Mouse (Mus musculus): Measurements from ENCODE around the gene Aplp2. TPM values are rescaled to one million over a fixed set of nuclear protein-coding genes. Genes with fewer than 3 reads are reported as not detected.
A peak's percentile ranks its signal among the peaks of the same experiment; 100 is the strongest.

The Aplp2 gene
- polyA plus RNA-seq, 1 experiment from 2014 or later, result 412 TPM

GRCm38 (mm10) chr9:31196742-31197141 is 14.9 kb downstream of the Aplp2 start:
- Histone ChIP-seq H3K4me1 (replicated peaks) (0 out of 2 replicates have a peak, but pooled peaks cover 2% of the 10 kb centered on the region), H3K4me2 (no peak overlapping the region), H3K4me3 (no peak overlapping the region), H3K27me3 (no peaks in the 10 kb centered on the region), H3K9ac (no peak overlapping the region), H3K36me3 (no peaks in the 10 kb centered on the region), H3K27ac (replicated peaks) (no peak overlapping the region), H3K9me3 (no peaks in the 10 kb centered on the region)
- ATAC-seq (ENCODE audit: low FRiP score, low read depth), result no peak

- no peak for ATAC-seq (ENCODE audit: low FRiP score, low read depth)
- no peak overlapping the region for H3K4me2 ChIP-seq
- no peaks in the 10 kb centered on the region for H3K36me3 ChIP-seq
- no peaks in the 10 kb centered on the region for H3K9me3 ChIP-seq
- H3K4me1 ChIP-seq (replicated peaks), result 0 out of 2 replicates have a peak, but pooled peaks cover 5% of the 10 kb centered on the region
- 89% methylated on average over 1 of the region's 1 CpGs for WGBS
- no peak overlapping the region for H3K9ac ChIP-seq
- H3K4me3 ChIP-seq, result no peak overlapping the region
- no peak overlapping the region for H3K27ac ChIP-seq (replicated peaks)
- no peaks in the 10 kb centered on the region for H3K27me3 ChIP-seq
Measured at GRCm38 (mm10) chr9:31195573-31195972, 16.0 kb downstream of the Aplp2 start.

GRCm38 (mm10) chr9:31192378-31192777 is 19.2 kb downstream of the Aplp2 start:
- Histone ChIP-seq H3K4me1 (replicated peaks) (peaks cover 8% of the 10 kb centered on the region; the same call in 1 of the 2 replicates), H3K9me3 (no peaks in the 10 kb centered on the region), H3K36me3 (no peaks in the 10 kb centered on the region), H3K4me3 (no peak overlapping the region), H3K9ac (no peak overlapping the region), H3K4me2 (no peak overlapping the region), H3K27me3 (no peaks in the 10 kb centered on the region), H3K27ac (replicated peaks) (no peak overlapping the region)
- WGBS, result 89% methylated on average over 7 of the region's 7 CpGs
- no peak for ATAC-seq (ENCODE audit: low FRiP score, low read depth)

GRCm38 (mm10) chr9:31191543-31191942 is 20.1 kb downstream of the Aplp2 start:
- no peak overlapping the region for H3K27ac ChIP-seq (replicated peaks)
- ATAC-seq (ENCODE audit: low FRiP score, low read depth), result no peak
- no peaks in the 10 kb centered on the region for H3K9me3 ChIP-seq
- WGBS, result 79% methylated on average over 7 of the region's 7 CpGs
- H3K9ac ChIP-seq, result no peak overlapping the region
- H3K4me2 ChIP-seq, result no peak overlapping the region
- H3K27me3 ChIP-seq, result no peaks in the 10 kb centered on the region
- no peaks in the 10 kb centered on the region for H3K36me3 ChIP-seq
- H3K4me1 ChIP-seq (replicated peaks), result peaks cover 8% of the 10 kb centered on the region; the same call in 1 of the 2 replicates
- no peak overlapping the region for H3K4me3 ChIP-seq

GRCm38 (mm10) chr9:31189194-31189593 is 22.4 kb downstream of the Aplp2 start:
- Histone ChIP-seq H3K27me3 (no peaks in the 10 kb centered on the region), H3K4me1 (replicated peaks) (peaks cover 8% of the 10 kb centered on the region; the same call in 1 of the 2 replicates), H3K4me2 (no peak overlapping the region), H3K36me3 (no peaks in the 10 kb centered on the region), H3K9me3 (no peaks in the 10 kb centered on the region), H3K9ac (no peak overlapping the region), H3K27ac (replicated peaks) (no peak overlapping the region), H3K4me3 (no peak overlapping the region)
- 84% methylated on average over 2 of the region's 2 CpGs for WGBS
- no peak for ATAC-seq (ENCODE audit: low FRiP score, low read depth)

GRCm38 (mm10) chr9:31184439-31184838 is 27.2 kb downstream of the Aplp2 start:
- no peak overlapping the region for H3K27ac ChIP-seq (replicated peaks)
- H3K27me3 ChIP-seq, result no peaks in the 10 kb centered on the region
- H3K4me2 ChIP-seq, result no peak overlapping the region
- no peak overlapping the region for H3K9ac ChIP-seq
- H3K4me3 ChIP-seq, result no peak overlapping the region
- no peak for ATAC-seq (ENCODE audit: low FRiP score, low read depth)
- no peaks in the 10 kb centered on the region for H3K36me3 ChIP-seq
- H3K9me3 ChIP-seq, result no peaks in the 10 kb centered on the region
- WGBS, result 94% methylated on average over 5 of the region's 5 CpGs
- peaks cover 15% of the 10 kb centered on the region for H3K4me1 ChIP-seq (replicated peaks)

- no peak for ATAC-seq (ENCODE audit: low FRiP score, low read depth)
- no peaks in the 10 kb centered on the region for H3K9me3 ChIP-seq
- no peak overlapping the region for H3K27ac ChIP-seq (replicated peaks)
- H3K4me1 ChIP-seq (replicated peaks), result peaks cover 14% of the 10 kb centered on the region
- no peak overlapping the region for H3K9ac ChIP-seq
- H3K4me3 ChIP-seq, result no peak overlapping the region
- H3K27me3 ChIP-seq, result no peaks in the 10 kb centered on the region
- WGBS, result 83% methylated on average over 4 of the region's 4 CpGs
- H3K4me2 ChIP-seq, result no peak overlapping the region
- H3K36me3 ChIP-seq, result no peaks in the 10 kb centered on the region
Measured at GRCm38 (mm10) chr9:31183061-31183460, 28.6 kb downstream of the Aplp2 start.

GRCm38 (mm10) chr9:31181291-31182085 is 30.1 kb downstream of the Aplp2 start:
- ATAC-seq (ENCODE audit: low FRiP score, low read depth), result no peak
- 64% methylated on average over 10 of the region's 10 CpGs for WGBS
- no peak overlapping the region for H3K4me3 ChIP-seq

GRCm38 (mm10) chr9:31177692-31178091 is 33.9 kb downstream of the Aplp2 start:
- H3K27ac ChIP-seq (replicated peaks), result no peak overlapping the region
- 78% methylated on average over 6 of the region's 6 CpGs for WGBS
- no peaks in the 10 kb centered on the region for H3K9me3 ChIP-seq
- H3K36me3 ChIP-seq, result no peaks in the 10 kb centered on the region
- H3K27me3 ChIP-seq, result no peaks in the 10 kb centered on the region
- no peak overlapping the region for H3K4me3 ChIP-seq
- H3K4me2 ChIP-seq, result no peak overlapping the region
- no peak for ATAC-seq (ENCODE audit: low FRiP score, low read depth)
- H3K9ac ChIP-seq, result no peak overlapping the region
- peaks cover 27% of the 10 kb centered on the region for H3K4me1 ChIP-seq (replicated peaks)

More at GRCm38 (mm10) chr9:31181291-31182085, 30.1 kb downstream of the Aplp2 start:
- no peak overlapping the region for H3K27ac ChIP-seq (replicated peaks)
- peaks cover 21% of the 10 kb centered on the region for H3K4me1 ChIP-seq (replicated peaks)
- H3K27me3 ChIP-seq, result no peaks in the 10 kb centered on the region
- H3K9me3 ChIP-seq, result no peaks in the 10 kb centered on the region
- H3K4me2 ChIP-seq, result no peak overlapping the region
- no peaks in the 10 kb centered on the region for H3K36me3 ChIP-seq
- no peak overlapping the region for H3K9ac ChIP-seq

GRCm38 (mm10) chr9:31176379-31177130 is 35.1 kb downstream of the Aplp2 start:
- Histone ChIP-seq H3K27ac (replicated peaks) (0 out of 2 replicates have a peak overlapping the region, but pooled peaks have one; percentile 13), H3K4me2 (no peak overlapping the region)

GRCm38 (mm10) chr9:31175978-31176377 is 35.6 kb downstream of the Aplp2 start:
- no peak overlapping the region for H3K9ac ChIP-seq
- ATAC-seq (ENCODE audit: low FRiP score, low read depth), result no peak; the same call in 1 of the 2 replicates
- H3K9me3 ChIP-seq, result no peaks in the 10 kb centered on the region
- no peaks in the 10 kb centered on the region for H3K36me3 ChIP-seq
- H3K4me1 ChIP-seq (replicated peaks), result peaks cover 15% of the 10 kb centered on the region
- 74% methylated on average over 3 of the region's 3 CpGs for WGBS
- H3K4me2 ChIP-seq, result no peak overlapping the region
- no peak overlapping the region for H3K4me3 ChIP-seq
- H3K27me3 ChIP-seq, result no peaks in the 10 kb centered on the region
- H3K27ac ChIP-seq (replicated peaks), result no peak overlapping the region

More at GRCm38 (mm10) chr9:31176379-31177130, 35.1 kb downstream of the Aplp2 start:
- peaks cover 19% of the 10 kb centered on the region for H3K4me1 ChIP-seq (replicated peaks)
- no peaks in the 10 kb centered on the region for H3K9me3 ChIP-seq
- peak; percentile 68; the same call in 1 of the 2 replicates for ATAC-seq (ENCODE audit: low FRiP score, low read depth)
- no peaks in the 10 kb centered on the region for H3K36me3 ChIP-seq
- no peak overlapping the region for H3K4me3 ChIP-seq
- WGBS, result 71% methylated on average over 8 of the region's 8 CpGs
- no peaks in the 10 kb centered on the region for H3K27me3 ChIP-seq
- no peak overlapping the region for H3K9ac ChIP-seq

GRCm38 (mm10) chr9:31175346-31175745 is 36.3 kb downstream of the Aplp2 start:
- no peak for ATAC-seq (ENCODE audit: low FRiP score, low read depth)
- Histone ChIP-seq H3K4me3 (no peak overlapping the region), H3K27ac (replicated peaks) (no peak overlapping the region), H3K4me2 (no peak overlapping the region), H3K27me3 (no peaks in the 10 kb centered on the region), H3K4me1 (replicated peaks) (peaks cover 15% of the 10 kb centered on the region), H3K9me3 (no peaks in the 10 kb centered on the region), H3K36me3 (no peaks in the 10 kb centered on the region), H3K9ac (no peak overlapping the region)
- 90% methylated on average over 6 of the region's 6 CpGs for WGBS

Data from hindbrain, embryonic 15.5 days (tissue).